Mouse (Mus musculus): ENCODE measurements at regions not wholly inside any gene's neighbourhood (a gene's known extent, or its start where the extent isn't known, plus 50 kb on each side); places are given as distances from the start of the nearest gene placed in this dataset.

DNA sequence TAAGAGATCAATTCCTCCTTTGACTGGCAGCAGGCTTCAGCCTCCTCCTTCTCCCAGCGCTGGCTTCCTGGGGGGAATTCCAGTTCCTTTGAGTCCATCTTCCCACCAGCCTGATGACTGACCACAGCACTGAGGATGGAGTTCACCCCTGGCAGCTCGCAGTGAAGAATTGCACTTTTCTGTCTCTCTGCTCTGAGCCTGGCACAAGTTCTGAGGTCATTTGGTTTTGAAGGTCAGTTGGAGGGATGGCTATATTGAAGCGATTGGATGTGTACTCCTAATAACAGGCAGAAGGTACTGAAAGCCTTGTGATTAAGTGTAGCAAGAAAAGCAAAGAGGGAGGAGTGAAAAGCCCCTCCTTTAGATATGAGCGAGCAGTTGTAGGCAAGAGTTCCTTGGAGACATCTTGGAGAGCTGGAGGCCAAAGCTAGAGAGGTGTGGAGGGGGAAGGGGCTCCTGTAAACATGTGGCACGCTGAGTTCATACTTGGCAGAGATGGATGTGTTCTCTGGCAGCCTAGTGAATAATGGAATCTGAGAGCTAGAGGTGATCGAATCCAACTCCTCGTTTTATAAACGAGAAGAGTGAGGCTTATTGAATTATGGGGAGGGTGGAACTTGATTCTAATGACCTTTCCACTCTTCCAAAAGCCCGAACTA, 77.1 kb upstream of the Dyrk2 start:
- TF ChIP-seq CTCF (IDR thresholded peaks at IDR 0.05; ENCODE audit: extremely low read depth, insufficient read depth, insufficient read length, insufficient replicate concordance), result no peak
- TF ChIP-seq POLR2A (IDR thresholded peaks at IDR 0.05; ENCODE audit: low read depth, low read length), result no peak
